Mouse (Mus musculus) heart, embryonic 11.5 days (tissue): ENCODE data around the gene Vamp1. TPM values are rescaled to one million over a fixed set of nuclear protein-coding genes. Genes with fewer than 3 reads are reported as not detected.
A peak's percentile ranks its signal among the peaks of the same experiment; 100 is the strongest.

Experiments
- ATAC-seq: fragments of 200-750 bp; cut with Nextera tagmentation; replicated peaks from 2 replicates; pipeline ENCODE4 v1.8.0; 2017; ENCODE audit warnings: moderate library complexity; ENCODE audit not compliant: insufficient number of reproducible peaks, low FRiP score, low TSS enrichment
- H3K27ac ChIP-seq: fragments of 300-500 bp; sonication (generic); 2 replicates; pipeline ENCODE4 v1.5.1; 2014; ENCODE audit warnings: mild to moderate bottlenecking, low read depth, low read length
- H3K27me3 ChIP-seq: fragments of 300-500 bp; sonication (generic); 2 replicates; pipeline ENCODE4 v1.6.1; 2014; ENCODE audit warnings: mild to moderate bottlenecking, low read length, mixed read lengths; ENCODE audit not compliant: control insufficient read depth, insufficient read depth
- H3K36me3 ChIP-seq: fragments of 300-500 bp; sonication (generic); 2 replicates; pipeline ENCODE4 v1.6.1; 2014; ENCODE audit warnings: mild to moderate bottlenecking, low read length, moderate library complexity, mixed read lengths; ENCODE audit not compliant: control insufficient read depth, insufficient read depth
- H3K4me1 ChIP-seq: fragments of 300-500 bp; sonication (generic); 2 replicates; pipeline ENCODE4 v1.6.1; 2014; ENCODE audit warnings: low read length; ENCODE audit not compliant: control insufficient read depth, insufficient read depth
- H3K4me2 ChIP-seq: fragments of 300-500 bp; sonication (generic); 2 replicates; pipeline ENCODE4 v1.6.1; 2014; ENCODE audit warnings: mild to moderate bottlenecking, moderate library complexity
- H3K4me3 ChIP-seq: fragments of 300-500 bp; sonication (generic); 2 replicates; pipeline ENCODE4 v1.5.1; 2014; ENCODE audit warnings: low read depth, low read length
- H3K9ac ChIP-seq: fragments of 300-500 bp; sonication (generic); 2 replicates; pipeline ENCODE4 v1.6.1; 2014; ENCODE audit warnings: mild to moderate bottlenecking, low read depth, low read length, moderate library complexity
- H3K9me3 ChIP-seq: fragments of 300-500 bp; sonication (generic); replicated peaks from 2 replicates; pipeline ENCODE4 v1.6.1; 2016; ENCODE audit warnings: low read length; ENCODE audit not compliant: control insufficient read depth
- WGBS: fragments of 180-500 bp; shearing (Covaris S2); extraction: QIAGEN DNeasy Blood & Tissue Kit; methylation state at CpG from one replicate; pipeline ENCODE4 v1.1.7; 2014; ENCODE audit not compliant: insufficient replicate concordance; 5-methylcytosine and 5-hydroxymethylcytosine counted together
- polyA plus RNA-seq: library from polyadenylated mRNA; unstranded; fragments of >200 nt; fragmentation: Nextera tagmentation; extraction: Ambion mirVana; gene quantifications from 2 replicates; pipeline ENCODE4 v1.2.1, GENCODE M21; 2014

Gene Vamp1
- polyA plus RNA-seq, 1 experiment from 2014 or later = 1.6 TPM

DNA sequence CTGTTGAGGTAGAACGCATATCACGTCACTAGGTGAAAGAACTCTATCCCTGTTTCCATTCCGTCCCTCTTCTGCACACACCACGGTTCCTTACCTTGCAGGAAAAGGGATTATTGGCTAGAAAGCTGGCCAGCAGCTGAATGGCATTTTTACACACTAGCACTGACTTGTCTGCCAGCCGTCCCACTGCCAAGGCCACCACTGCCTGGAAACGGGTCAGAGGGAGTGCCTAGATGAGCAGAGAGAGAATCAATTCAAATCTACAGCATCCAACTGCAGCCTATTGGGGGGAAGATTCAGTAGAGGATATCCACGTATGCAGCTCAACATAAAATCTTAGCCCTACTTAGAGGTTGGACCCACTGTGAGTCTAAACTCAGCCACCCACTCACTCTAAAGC is 35.8 kb upstream of the Vamp1 start:
- 91% methylated on average over 7 of the region's 7 CpGs for WGBS
- H3K4me1 ChIP-seq = no peaks in the 10 kb centered on the region
- H3K9ac ChIP-seq = no peak overlapping the region
- H3K9me3 ChIP-seq = no peaks in the 10 kb centered on the region
- H3K4me3 ChIP-seq = no peak overlapping the region
- no peak overlapping the region for H3K4me2 ChIP-seq
- H3K27ac ChIP-seq = no peak overlapping the region
- ATAC-seq = no peak
- H3K27me3 ChIP-seq = no peaks in the 10 kb centered on the region
- H3K36me3 ChIP-seq = peaks cover 81% of the 10 kb centered on the region

DNA sequence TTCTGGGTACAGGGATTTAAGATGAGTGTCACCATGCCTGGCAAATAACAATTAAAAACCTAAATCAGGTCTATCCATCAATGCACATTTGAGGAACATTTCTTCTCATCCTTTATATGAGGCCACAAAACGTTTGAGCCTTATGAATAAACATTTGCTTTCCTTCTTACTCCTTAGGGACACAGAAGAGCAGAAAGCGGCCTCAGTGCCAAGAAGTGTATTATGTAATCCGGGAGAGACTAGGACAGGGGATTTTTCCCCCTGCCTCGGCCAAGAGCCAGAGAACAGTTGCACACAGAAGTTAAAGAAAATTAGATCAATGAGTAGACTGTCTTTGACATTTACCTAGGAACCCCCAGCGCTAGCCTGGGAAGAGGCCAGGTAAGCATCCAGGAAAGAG is 33.2 kb upstream of the Vamp1 start:
- H3K9me3 ChIP-seq = no peaks in the 10 kb centered on the region
- ATAC-seq = no peak
- H3K27ac ChIP-seq = no peak overlapping the region
- no peak overlapping the region for H3K4me3 ChIP-seq
- H3K36me3 ChIP-seq = peaks cover 85% of the 10 kb centered on the region
- WGBS = 90% methylated on average over 5 of the region's 5 CpGs
- H3K4me2 ChIP-seq = no peak overlapping the region
- no peak overlapping the region for H3K9ac ChIP-seq
- H3K27me3 ChIP-seq = no peaks in the 10 kb centered on the region
- no peaks in the 10 kb centered on the region for H3K4me1 ChIP-seq

DNA sequence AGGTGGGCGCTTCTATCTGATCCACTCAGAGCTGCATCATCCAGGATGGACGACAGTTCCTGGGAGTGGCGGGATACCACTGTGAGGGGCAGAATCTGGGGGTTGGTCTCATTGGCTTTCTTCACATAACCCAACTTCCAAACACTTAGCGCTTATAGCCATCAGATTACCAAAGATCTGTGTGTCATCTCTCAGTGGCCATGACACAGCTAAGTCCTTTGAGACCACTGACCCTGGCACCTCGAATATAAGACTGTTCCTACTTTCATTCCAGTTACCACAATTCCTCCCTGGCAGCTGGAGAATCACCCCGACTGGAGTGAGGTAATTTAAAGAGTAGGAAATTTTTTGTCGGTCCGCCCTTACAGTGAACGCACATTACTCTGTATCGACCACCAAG is 29.1 kb upstream of the Vamp1 start:
- Histone ChIP-seq H3K27me3 (no peaks in the 10 kb centered on the region), H3K4me2 (no peak overlapping the region), H3K4me1 (peaks cover 7% of the 10 kb centered on the region), H3K27ac (no peak overlapping the region), H3K9ac (no peak overlapping the region), H3K9me3 (no peaks in the 10 kb centered on the region), H3K4me3 (no peak overlapping the region), H3K36me3 (peaks cover 66% of the 10 kb centered on the region)
- no peak for ATAC-seq
- WGBS = 91% methylated on average over 10 of the region's 10 CpGs

DNA sequence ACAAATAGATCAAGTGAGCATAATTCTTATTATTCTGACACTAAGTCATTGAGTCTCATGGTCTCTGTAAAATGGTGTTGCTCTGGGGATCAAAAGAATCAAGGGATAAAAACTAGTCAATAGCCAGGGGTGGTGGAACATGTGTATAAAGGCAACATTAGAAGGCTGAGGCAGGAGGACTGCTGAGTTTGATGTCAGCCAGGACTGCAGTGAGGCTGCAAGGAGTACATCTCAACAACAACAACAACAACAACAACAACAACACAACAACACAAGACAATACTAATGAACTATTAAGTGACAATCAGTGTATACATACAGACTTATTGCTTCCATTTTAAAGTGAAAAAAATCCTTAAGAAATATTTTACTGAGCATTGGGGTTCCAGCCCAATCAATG is 24.5 kb upstream of the Vamp1 start:
- Histone ChIP-seq H3K27ac (peak overlapping the region; percentile 97), H3K4me1 (peaks cover 11% of the 10 kb centered on the region), H3K27me3 (no peaks in the 10 kb centered on the region), H3K4me2 (peak overlapping the region; percentile 65), H3K36me3 (peaks cover 35% of the 10 kb centered on the region), H3K9ac (peak overlapping the region; percentile 80), H3K9me3 (no peaks in the 10 kb centered on the region), H3K4me3 (peak overlapping the region; percentile 71)
- ATAC-seq = no peak

DNA sequence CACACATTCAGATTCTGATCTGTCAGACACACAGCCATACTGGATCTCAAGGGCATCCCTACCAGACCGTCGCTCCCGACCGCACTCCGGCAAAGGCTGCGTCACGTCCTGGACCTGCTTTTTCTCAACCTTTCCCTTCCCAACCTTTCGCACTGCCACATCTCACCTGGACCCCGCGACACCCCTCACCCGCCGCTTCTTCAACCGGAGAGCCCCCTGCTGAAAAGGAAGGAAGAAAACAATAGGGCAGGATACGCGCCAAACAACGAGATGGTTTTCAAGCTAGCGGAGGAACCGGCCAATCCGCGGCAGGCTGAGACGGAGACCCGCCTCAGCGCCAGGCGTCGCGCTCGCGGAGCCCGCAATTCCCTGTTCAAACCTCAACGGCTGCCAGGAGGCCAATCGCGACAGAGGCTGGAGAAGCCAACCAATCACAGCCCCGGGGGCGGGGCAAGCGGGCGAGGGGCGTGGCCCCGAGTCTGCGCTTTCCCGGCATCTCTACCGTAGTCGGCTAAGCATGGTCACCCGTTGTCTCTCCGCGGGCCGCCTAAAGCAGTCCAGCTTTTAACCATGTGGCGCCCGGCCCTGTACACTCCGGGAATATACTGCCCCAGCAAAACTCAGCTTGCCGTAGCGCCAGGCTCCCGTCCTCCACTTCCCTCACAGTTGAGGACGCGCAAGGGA is 23.9 kb upstream of the Vamp1 start, which contains the start of the genes Ncapd2 and Mrpl51:
Gene Ncapd2, minus strand, starts transcription at position 370 of the 684 bp plus-strand sequence.
Gene Mrpl51, plus strand, starts transcription at position 470 of the 684 bp plus-strand sequence.
- WGBS = under 1% methylated on average over 54 of the region's 54 CpGs
- peak; percentile 95 for ATAC-seq
- Histone ChIP-seq H3K4me3 (peak within 1 kb of the TSS; percentile 71), H3K27ac (peak within 1 kb of the TSS; percentile 97), H3K4me2 (peak within 1 kb of the TSS; percentile 65), H3K4me1 (peaks cover 11% of the 10 kb centered on the region), H3K27me3 (no peaks in the 10 kb centered on the region), H3K36me3 (peaks cover 30% of the 10 kb centered on the region), H3K9ac (peak within 1 kb of the TSS; percentile 80), H3K9me3 (no peaks in the 10 kb centered on the region)

DNA sequence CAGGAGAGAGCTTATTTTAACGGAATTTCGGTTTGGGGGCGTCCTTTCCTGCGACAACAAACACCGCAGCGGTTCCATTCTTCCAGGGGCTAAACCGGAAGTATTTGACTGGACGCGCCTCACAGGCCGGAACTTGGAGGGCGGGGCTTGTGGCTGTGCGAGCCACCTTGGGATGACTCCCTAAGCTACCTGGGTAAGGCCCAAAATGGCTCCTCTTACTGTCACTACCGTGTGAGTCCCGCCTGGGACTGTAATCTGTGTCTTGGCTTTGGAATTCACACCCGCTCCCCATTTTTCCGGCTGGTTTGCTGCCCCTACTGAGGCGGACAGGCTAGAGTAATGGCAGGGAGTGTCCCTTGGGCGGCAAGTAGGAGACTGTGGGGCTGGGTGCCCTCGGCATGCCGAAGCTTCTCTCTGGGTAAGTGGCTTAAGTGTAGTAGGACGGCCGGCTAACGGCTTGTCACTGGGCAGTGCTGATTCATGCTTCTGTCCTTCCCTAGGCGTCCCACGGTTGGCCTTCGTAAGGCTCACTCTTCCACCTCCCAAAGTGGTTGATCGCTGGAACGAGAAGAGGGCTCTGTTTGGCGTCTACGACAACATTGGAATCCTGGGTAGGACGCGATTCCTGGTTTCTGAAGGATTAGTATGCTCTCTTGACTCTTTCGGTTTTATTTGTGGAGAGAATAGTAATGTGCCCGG is 23.2 kb upstream of the Vamp1 start:
- Histone ChIP-seq H3K4me2 (peak overlapping the region; percentile 65), H3K4me3 (peak overlapping the region; percentile 71), H3K9ac (peak overlapping the region; percentile 80), H3K4me1 (peaks cover 11% of the 10 kb centered on the region), H3K36me3 (peaks cover 23% of the 10 kb centered on the region), H3K9me3 (no peaks in the 10 kb centered on the region), H3K27me3 (no peaks in the 10 kb centered on the region), H3K27ac (peak overlapping the region; percentile 97)
- under 1% methylated on average over 34 of the region's 34 CpGs for WGBS
- peak; percentile 91 for ATAC-seq

DNA sequence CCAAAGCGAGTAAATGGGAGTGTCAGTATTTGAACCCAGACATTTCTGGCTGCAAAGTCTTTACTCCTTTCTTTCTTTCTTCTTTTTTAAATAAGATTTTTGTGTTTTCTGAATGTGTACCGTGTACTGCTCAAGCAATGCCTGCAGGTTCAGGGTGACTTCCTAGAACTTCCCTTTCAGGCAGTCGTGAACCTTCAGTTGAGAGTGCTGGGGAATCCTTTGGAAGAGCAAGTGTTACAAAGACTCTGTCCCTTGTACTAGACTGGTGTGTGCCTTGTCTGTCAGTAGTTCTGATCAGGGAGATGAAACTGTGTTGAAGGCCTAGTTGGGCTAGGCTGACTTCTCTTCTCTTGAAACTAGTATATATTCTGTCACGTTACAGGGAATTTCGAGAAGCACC is 22.5 kb upstream of the Vamp1 start:
- H3K4me2 ChIP-seq = peak overlapping the region; percentile 65
- no peaks in the 10 kb centered on the region for H3K9me3 ChIP-seq
- no peaks in the 10 kb centered on the region for H3K27me3 ChIP-seq
- peak overlapping the region; percentile 80 for H3K9ac ChIP-seq
- no peak for ATAC-seq
- 29% methylated on average over 5 of the region's 5 CpGs for WGBS
- H3K36me3 ChIP-seq = peaks cover 17% of the 10 kb centered on the region
- H3K4me3 ChIP-seq = peak overlapping the region; percentile 71
- peak overlapping the region; percentile 97 for H3K27ac ChIP-seq
- peaks cover 11% of the 10 kb centered on the region for H3K4me1 ChIP-seq

DNA sequence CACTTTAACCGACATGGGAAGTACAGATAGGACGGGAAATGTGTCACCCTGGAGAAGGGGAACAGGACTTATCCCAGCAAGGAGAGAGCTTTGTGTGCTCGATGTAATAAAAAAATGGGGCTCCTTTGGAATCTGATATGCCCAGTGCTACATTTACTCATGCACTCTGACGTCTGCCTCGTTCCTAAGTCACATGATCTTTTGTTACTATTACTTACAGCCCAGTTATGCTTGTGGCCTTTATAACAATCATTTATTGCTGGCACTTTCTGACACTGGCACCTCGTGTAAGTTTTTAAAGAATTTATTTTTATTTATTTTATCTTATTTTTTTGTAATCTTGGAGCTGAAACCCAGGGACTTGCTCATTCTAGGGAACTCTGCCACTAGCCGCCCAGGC is 22.0 kb upstream of the Vamp1 start:
- Histone ChIP-seq H3K4me1 (peaks cover 11% of the 10 kb centered on the region), H3K9ac (no peak overlapping the region), H3K27me3 (no peaks in the 10 kb centered on the region), H3K4me3 (peak overlapping the region; percentile 71; the same call in 1 of the 2 replicates), H3K36me3 (peaks cover 14% of the 10 kb centered on the region), H3K9me3 (no peaks in the 10 kb centered on the region), H3K27ac (no peak overlapping the region), H3K4me2 (peak overlapping the region; percentile 65)
- no peak for ATAC-seq
- 54% methylated on average over 7 of the region's 7 CpGs for WGBS
